Mouse (Mus musculus): ENCODE measurements around the gene Ptprb. TPM values are rescaled to one million over a fixed set of nuclear protein-coding genes. Genes with fewer than 3 reads are reported as not detected.

The Ptprb gene
- polyA plus RNA-seq, 1 experiment = 0.02 TPM

DNA sequence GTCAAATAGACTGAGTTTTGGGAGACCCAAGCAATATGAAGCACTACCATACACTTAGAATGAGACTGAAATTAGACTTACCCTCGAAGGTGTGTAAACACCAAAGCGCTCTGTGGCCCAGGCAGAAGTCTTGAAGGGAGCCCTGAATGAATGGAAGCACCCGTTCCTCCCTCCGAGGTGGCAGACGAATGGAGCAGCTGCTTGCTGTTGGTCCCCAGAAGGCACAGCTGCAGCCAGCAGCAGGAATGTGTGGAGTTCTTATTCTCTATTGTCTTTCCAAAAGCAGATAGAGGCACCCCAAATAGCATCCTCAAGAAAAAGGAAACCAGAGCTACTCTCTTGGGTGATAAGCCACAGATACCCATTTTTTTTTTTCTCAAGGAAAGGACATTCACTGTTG, 79.0 kb downstream of the Ptprb start:
- H3K4me3 ChIP-seq (ENCODE audit: insufficient read depth, poor library complexity, severe bottlenecking) = no peak overlapping the region
- no peak for TF ChIP-seq MYOG (IDR thresholded peaks at IDR 0.05; ENCODE audit: control insufficient read depth, extremely low read depth, insufficient read length)
- H3K79me3 ChIP-seq (ENCODE audit: low read depth) = no peaks in the 10 kb centered on the region
- no peaks in the 10 kb centered on the region for H3K27me3 ChIP-seq (ENCODE audit: control insufficient read depth, insufficient read depth, insufficient read length)
- H3K36me3 ChIP-seq (ENCODE audit: control insufficient read depth, insufficient read depth) = no peaks in the 10 kb centered on the region
- H3ac ChIP-seq (ENCODE audit: control insufficient read depth, insufficient read length, low read depth) = no peak overlapping the region
- H3K79me2 ChIP-seq (ENCODE audit: control insufficient read depth, insufficient read depth) = no peaks in the 10 kb centered on the region

DNA sequence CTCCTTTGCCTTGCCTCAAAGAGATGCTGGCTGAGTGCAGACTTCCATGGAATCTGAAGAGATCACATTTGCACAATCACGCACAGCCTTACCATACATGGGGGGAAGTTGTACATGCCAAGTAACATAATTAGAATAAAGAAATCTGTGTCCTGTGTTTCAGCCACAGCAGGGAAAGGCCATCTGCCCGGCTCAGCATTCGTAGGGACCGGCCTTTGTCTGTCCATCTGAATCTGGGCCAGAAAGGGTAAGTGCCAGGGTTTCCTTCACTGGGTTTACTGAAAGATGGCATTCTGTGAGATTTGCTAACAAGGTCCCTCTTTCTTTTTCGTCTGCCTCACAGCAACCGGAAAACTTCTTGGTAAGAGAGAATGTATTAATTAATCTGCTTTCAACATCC, 86.9 kb downstream of the Ptprb start:
- Histone ChIP-seq H3ac (ENCODE audit: control insufficient read depth, insufficient read length, low read depth) (no peak overlapping the region), H3K4me3 (ENCODE audit: insufficient read depth, poor library complexity, severe bottlenecking) (no peak overlapping the region), H3K36me3 (ENCODE audit: control insufficient read depth, insufficient read depth) (no peaks in the 10 kb centered on the region), H3K79me2 (ENCODE audit: control insufficient read depth, insufficient read depth) (no peaks in the 10 kb centered on the region), H3K79me3 (ENCODE audit: low read depth) (no peaks in the 10 kb centered on the region), H3K27me3 (ENCODE audit: control insufficient read depth, insufficient read depth, insufficient read length) (no peaks in the 10 kb centered on the region)
- TF ChIP-seq FOSL1 (IDR thresholded peaks at IDR 0.05; ENCODE audit: insufficient read depth, low read length, poor library complexity, severe bottlenecking) (no peak), CTCF (IDR thresholded peaks at IDR 0.05; ENCODE audit: control insufficient read depth, insufficient read depth, insufficient read length) (no peak), CEBPB (IDR thresholded peaks at IDR 0.05; ENCODE audit: low read depth) (no peak), USF1 (IDR thresholded peaks at IDR 0.05; ENCODE audit: low read depth) (no peak), MYOD1 (IDR thresholded peaks at IDR 0.05; ENCODE audit: control insufficient read depth, insufficient read length, low read depth) (no peak), MAX (IDR thresholded peaks at IDR 0.05) (no peak), MYOG (IDR thresholded peaks at IDR 0.05; ENCODE audit: control insufficient read depth, extremely low read depth, insufficient read length) (no peak)

DNA sequence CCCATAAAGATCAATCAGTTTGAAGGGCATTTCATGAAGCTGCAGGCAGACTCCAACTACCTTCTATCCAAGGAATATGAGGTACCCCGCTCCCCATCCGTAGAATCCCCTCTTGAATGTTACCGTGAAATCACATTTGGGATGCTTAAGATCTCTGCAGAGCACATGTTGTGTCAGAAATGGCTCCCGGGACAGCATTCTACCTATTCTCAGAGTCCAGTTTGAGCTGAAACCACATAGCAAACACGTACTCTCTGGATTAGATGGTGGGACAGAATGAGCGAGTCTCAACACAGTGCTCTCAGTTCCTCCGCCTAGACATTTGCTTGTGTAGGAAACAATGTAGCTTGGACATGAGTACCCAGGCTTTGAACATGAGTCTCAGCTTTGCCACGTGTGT, 87.3 kb downstream of the Ptprb start:
- H3K27me3 ChIP-seq (ENCODE audit: control insufficient read depth, insufficient read depth, insufficient read length) = no peaks in the 10 kb centered on the region
- no peak for TF ChIP-seq CEBPB (IDR thresholded peaks at IDR 0.05; ENCODE audit: low read depth)
- TF ChIP-seq FOSL1 (IDR thresholded peaks at IDR 0.05; ENCODE audit: insufficient read depth, low read length, poor library complexity, severe bottlenecking) = no peak
- no peak for TF ChIP-seq MYOD1 (IDR thresholded peaks at IDR 0.05; ENCODE audit: control insufficient read depth, insufficient read length, low read depth)
- no peak for TF ChIP-seq MAX (IDR thresholded peaks at IDR 0.05)
- no peak for TF ChIP-seq CTCF (IDR thresholded peaks at IDR 0.05; ENCODE audit: control insufficient read depth, insufficient read depth, insufficient read length)
- no peak for TF ChIP-seq MYOG (IDR thresholded peaks at IDR 0.05; ENCODE audit: control insufficient read depth, extremely low read depth, insufficient read length)
- no peak for TF ChIP-seq USF1 (IDR thresholded peaks at IDR 0.05; ENCODE audit: low read depth)

DNA sequence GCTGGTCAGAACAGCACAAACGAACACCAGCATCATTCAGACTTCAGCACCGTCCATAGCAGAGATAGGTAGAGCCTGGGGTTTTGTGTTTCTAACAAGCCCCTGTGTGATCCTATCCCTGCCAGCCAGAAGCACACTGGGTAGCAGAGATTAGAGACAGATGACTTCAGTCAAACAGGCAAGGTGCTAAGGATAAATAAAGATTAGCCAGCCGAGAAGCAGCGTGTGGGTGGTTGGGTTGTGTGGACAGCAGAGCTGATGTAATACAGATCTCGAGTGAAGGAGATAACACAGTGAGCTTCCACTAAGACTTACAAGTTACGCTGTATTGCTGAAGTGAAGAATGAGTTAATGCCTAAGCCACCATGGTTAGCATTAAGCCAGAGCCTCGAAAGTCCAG, 89.4 kb downstream of the Ptprb start:
- no peaks in the 10 kb centered on the region for H3K36me3 ChIP-seq (ENCODE audit: control insufficient read depth, insufficient read depth)
- H3K79me2 ChIP-seq (ENCODE audit: control insufficient read depth, insufficient read depth) = no peaks in the 10 kb centered on the region
- no peak for TF ChIP-seq MYOG (IDR thresholded peaks at IDR 0.05; ENCODE audit: control insufficient read depth, extremely low read depth, insufficient read length)
- no peak for TF ChIP-seq CTCF (IDR thresholded peaks at IDR 0.05; ENCODE audit: control insufficient read depth, insufficient read depth, insufficient read length)
- no peak for TF ChIP-seq MYOD1 (IDR thresholded peaks at IDR 0.05; ENCODE audit: control insufficient read depth, insufficient read length, low read depth)
- no peak for TF ChIP-seq USF1 (IDR thresholded peaks at IDR 0.05; ENCODE audit: low read depth)
- TF ChIP-seq FOSL1 (IDR thresholded peaks at IDR 0.05; ENCODE audit: insufficient read depth, low read length, poor library complexity, severe bottlenecking) = no peak
- TF ChIP-seq CEBPB (IDR thresholded peaks at IDR 0.05; ENCODE audit: low read depth) = no peak
- no peak for TF ChIP-seq MAX (IDR thresholded peaks at IDR 0.05)
- no peaks in the 10 kb centered on the region for H3K79me3 ChIP-seq (ENCODE audit: low read depth)
- H3ac ChIP-seq (ENCODE audit: control insufficient read depth, insufficient read length, low read depth) = no peak overlapping the region
- H3K27me3 ChIP-seq (ENCODE audit: control insufficient read depth, insufficient read depth, insufficient read length) = no peaks in the 10 kb centered on the region
- no peak overlapping the region for H3K4me3 ChIP-seq (ENCODE audit: insufficient read depth, poor library complexity, severe bottlenecking)

More for the DNA sequence above, 87.3 kb downstream of the Ptprb start:
- Histone ChIP-seq H3K79me3 (ENCODE audit: low read depth) (no peaks in the 10 kb centered on the region), H3K79me2 (ENCODE audit: control insufficient read depth, insufficient read depth) (no peaks in the 10 kb centered on the region), H3K4me3 (ENCODE audit: insufficient read depth, poor library complexity, severe bottlenecking) (no peak overlapping the region), H3ac (ENCODE audit: control insufficient read depth, insufficient read length, low read depth) (no peak overlapping the region), H3K36me3 (ENCODE audit: control insufficient read depth, insufficient read depth) (no peaks in the 10 kb centered on the region)

DNA sequence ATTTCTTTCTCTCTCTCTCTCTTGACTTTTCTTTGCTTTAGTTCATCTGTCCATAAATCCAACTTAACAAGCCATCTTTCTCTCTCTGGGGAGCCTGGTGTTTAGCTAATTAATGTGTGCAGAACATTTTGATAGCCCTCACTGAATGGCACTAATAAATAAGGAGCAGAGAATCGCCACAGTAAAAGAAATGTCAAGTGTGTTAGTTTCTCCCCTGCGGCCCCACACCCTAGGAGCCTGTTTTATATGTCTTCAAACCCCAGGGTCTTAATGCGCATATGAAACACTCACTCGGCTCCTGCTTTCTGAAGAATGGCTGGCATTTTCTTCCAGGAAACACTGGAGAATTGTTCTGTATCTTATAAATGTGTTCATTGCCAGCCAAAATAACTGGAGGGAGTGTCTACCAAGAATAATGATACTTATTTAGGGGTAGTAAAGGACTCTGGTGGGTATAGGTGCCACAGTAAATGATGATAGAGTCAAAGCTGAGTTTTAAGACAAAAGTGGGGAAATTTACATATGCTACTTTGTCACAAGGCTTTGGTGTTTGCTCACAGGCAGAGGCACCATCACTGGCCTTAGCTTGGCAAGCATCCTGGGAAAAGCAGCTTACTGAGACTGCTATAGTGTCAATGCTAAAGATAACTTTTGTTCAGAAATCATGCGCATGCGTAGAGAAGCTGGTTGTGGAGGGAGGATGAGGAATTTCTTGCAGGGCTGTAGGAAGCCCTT, 95.8 kb downstream of the Ptprb start:
- no peaks in the 10 kb centered on the region for H3K36me3 ChIP-seq (ENCODE audit: control insufficient read depth, insufficient read depth)
- H3K27me3 ChIP-seq (ENCODE audit: control insufficient read depth, insufficient read depth, insufficient read length) = no peaks in the 10 kb centered on the region
- no peak for TF ChIP-seq CTCF (IDR thresholded peaks at IDR 0.05; ENCODE audit: control insufficient read depth, insufficient read depth, insufficient read length)
- TF ChIP-seq MYOG (IDR thresholded peaks at IDR 0.05; ENCODE audit: control insufficient read depth, extremely low read depth, insufficient read length) = no peak
- no peak for TF ChIP-seq FOSL1 (IDR thresholded peaks at IDR 0.05; ENCODE audit: insufficient read depth, low read length, poor library complexity, severe bottlenecking)
- no peak for TF ChIP-seq CEBPB (IDR thresholded peaks at IDR 0.05; ENCODE audit: low read depth)
- no peak for TF ChIP-seq MAX (IDR thresholded peaks at IDR 0.05)
- TF ChIP-seq USF1 (IDR thresholded peaks at IDR 0.05; ENCODE audit: low read depth) = no peak
- TF ChIP-seq MYOD1 (IDR thresholded peaks at IDR 0.05; ENCODE audit: control insufficient read depth, insufficient read length, low read depth) = no peak
- no peak overlapping the region for H3K4me3 ChIP-seq (ENCODE audit: insufficient read depth, poor library complexity, severe bottlenecking)
- no peaks in the 10 kb centered on the region for H3K79me3 ChIP-seq (ENCODE audit: low read depth)
- H3ac ChIP-seq (ENCODE audit: control insufficient read depth, insufficient read length, low read depth) = no peak overlapping the region
- H3K79me2 ChIP-seq (ENCODE audit: control insufficient read depth, insufficient read depth) = no peaks in the 10 kb centered on the region

DNA sequence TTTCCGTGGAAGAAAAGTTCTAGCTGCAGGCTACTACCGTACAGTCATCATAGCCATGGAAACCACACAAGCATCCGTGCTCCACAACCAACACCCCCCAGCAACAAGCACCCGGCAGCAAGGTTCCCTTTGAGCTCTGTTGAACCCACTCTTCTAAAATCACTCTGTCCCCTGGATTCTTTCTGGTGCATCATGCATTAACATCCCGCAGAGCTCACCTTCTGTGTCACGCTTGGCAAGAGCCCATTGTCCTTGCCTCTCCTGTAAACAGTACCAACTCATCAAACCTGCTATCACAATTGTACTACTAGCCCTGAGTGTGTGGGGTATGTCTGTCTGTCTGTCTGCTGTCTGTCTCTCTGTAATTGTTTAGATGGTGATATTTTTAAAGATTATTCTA, 98.8 kb downstream of the Ptprb start:
- Histone ChIP-seq H3K79me2 (ENCODE audit: control insufficient read depth, insufficient read depth) (no peaks in the 10 kb centered on the region), H3K4me3 (ENCODE audit: insufficient read depth, poor library complexity, severe bottlenecking) (no peak overlapping the region), H3K27me3 (ENCODE audit: control insufficient read depth, insufficient read depth, insufficient read length) (no peaks in the 10 kb centered on the region), H3K79me3 (ENCODE audit: low read depth) (no peaks in the 10 kb centered on the region), H3K36me3 (ENCODE audit: control insufficient read depth, insufficient read depth) (no peaks in the 10 kb centered on the region), H3ac (ENCODE audit: control insufficient read depth, insufficient read length, low read depth) (no peak overlapping the region)
- no peak for TF ChIP-seq CTCF (IDR thresholded peaks at IDR 0.05; ENCODE audit: control insufficient read depth, insufficient read depth, insufficient read length)
- TF ChIP-seq FOSL1 (IDR thresholded peaks at IDR 0.05; ENCODE audit: insufficient read depth, low read length, poor library complexity, severe bottlenecking) = no peak
- TF ChIP-seq CEBPB (IDR thresholded peaks at IDR 0.05; ENCODE audit: low read depth) = no peak
- TF ChIP-seq MAX (IDR thresholded peaks at IDR 0.05) = no peak
- TF ChIP-seq MYOD1 (IDR thresholded peaks at IDR 0.05; ENCODE audit: control insufficient read depth, insufficient read length, low read depth) = no peak
- TF ChIP-seq USF1 (IDR thresholded peaks at IDR 0.05; ENCODE audit: low read depth) = no peak
- TF ChIP-seq MYOG (IDR thresholded peaks at IDR 0.05; ENCODE audit: control insufficient read depth, extremely low read depth, insufficient read length) = no peak
